Mouse (Mus musculus): ENCODE measurements around the gene Adamts17. TPM values are rescaled to one million over a fixed set of nuclear protein-coding genes. Genes with fewer than 3 reads are reported as not detected.

Gene Adamts17
- polyA plus RNA-seq, 1 experiment = 1.5 TPM

- Histone ChIP-seq H3K4me1 (ENCODE audit: control insufficient read depth, insufficient read depth, insufficient read length, low read length) (peaks cover 2% of the 10 kb centered on the region; the same call in 1 of the 2 replicates), H3K27me3 (ENCODE audit: control insufficient read depth, insufficient read depth, low read length) (no peaks in the 10 kb centered on the region), H3K36me3 (ENCODE audit: control insufficient read depth, insufficient read depth, low read length) (no peaks in the 10 kb centered on the region), H3K4me3 (ENCODE audit: low read depth, low read length) (no peak overlapping the region), H3K27ac (ENCODE audit: insufficient read depth, low read depth, low read length) (no peak overlapping the region)
- TF ChIP-seq CTCF (IDR thresholded peaks at IDR 0.05; ENCODE audit: extremely low read depth, insufficient read length, insufficient replicate concordance, low read depth, low read length) (no peak), POLR2A (IDR thresholded peaks at IDR 0.05; ENCODE audit: low read depth, low read length) (no peak)
- 98% methylated on average over 6 of the region's 6 CpGs for WGBS
These were observed 205.7 kb downstream of the Adamts17 start for GRCm38 (mm10) chr7:67045202-67045601.

- Histone ChIP-seq H3K36me3 (ENCODE audit: control insufficient read depth, insufficient read depth, low read length) (no peaks in the 10 kb centered on the region), H3K27me3 (ENCODE audit: control insufficient read depth, insufficient read depth, low read length) (no peaks in the 10 kb centered on the region), H3K4me3 (ENCODE audit: low read depth, low read length) (no peak overlapping the region), H3K4me1 (ENCODE audit: control insufficient read depth, insufficient read depth, insufficient read length, low read length) (no peaks in the 10 kb centered on the region; the same call in 1 of the 2 replicates), H3K27ac (ENCODE audit: insufficient read depth, low read depth, low read length) (no peak overlapping the region)
- no peak for TF ChIP-seq CTCF (IDR thresholded peaks at IDR 0.05; ENCODE audit: extremely low read depth, insufficient read length, insufficient replicate concordance, low read depth, low read length)
- TF ChIP-seq POLR2A (IDR thresholded peaks at IDR 0.05; ENCODE audit: low read depth, low read length) = no peak
- 90% methylated on average over 2 of the region's 2 CpGs for WGBS
These were observed 209.7 kb downstream of the Adamts17 start for GRCm38 (mm10) chr7:67049206-67049605.

- Histone ChIP-seq H3K27me3 (ENCODE audit: control insufficient read depth, insufficient read depth, low read length) (no peaks in the 10 kb centered on the region), H3K36me3 (ENCODE audit: control insufficient read depth, insufficient read depth, low read length) (no peaks in the 10 kb centered on the region), H3K27ac (ENCODE audit: insufficient read depth, low read depth, low read length) (no peak overlapping the region), H3K4me3 (ENCODE audit: low read depth, low read length) (no peak overlapping the region), H3K4me1 (ENCODE audit: control insufficient read depth, insufficient read depth, insufficient read length, low read length) (no peaks in the 10 kb centered on the region; the same call in 1 of the 2 replicates)
- no peak for TF ChIP-seq CTCF (IDR thresholded peaks at IDR 0.05; ENCODE audit: extremely low read depth, insufficient read length, insufficient replicate concordance, low read depth, low read length)
- TF ChIP-seq POLR2A (IDR thresholded peaks at IDR 0.05; ENCODE audit: low read depth, low read length) = no peak
- 84% methylated on average over 3 of the region's 3 CpGs for WGBS
These were observed 210.9 kb downstream of the Adamts17 start for GRCm38 (mm10) chr7:67050424-67050823.

GRCm38 (mm10) chr7:67051089-67051718 lies 211.7 kb downstream of the Adamts17 start:
- Histone ChIP-seq H3K27me3 (ENCODE audit: control insufficient read depth, insufficient read depth, low read length) (no peaks in the 10 kb centered on the region), H3K4me1 (ENCODE audit: control insufficient read depth, insufficient read depth, insufficient read length, low read length) (no peaks in the 10 kb centered on the region; the same call in 1 of the 2 replicates), H3K4me3 (ENCODE audit: low read depth, low read length) (no peak overlapping the region), H3K36me3 (ENCODE audit: control insufficient read depth, insufficient read depth, low read length) (no peaks in the 10 kb centered on the region), H3K27ac (ENCODE audit: insufficient read depth, low read depth, low read length) (no peak overlapping the region)
- TF ChIP-seq CTCF (IDR thresholded peaks at IDR 0.05; ENCODE audit: extremely low read depth, insufficient read length, insufficient replicate concordance, low read depth, low read length) = no peak
- no peak for TF ChIP-seq POLR2A (IDR thresholded peaks at IDR 0.05; ENCODE audit: low read depth, low read length)
- 64% methylated on average over 7 of the region's 7 CpGs for WGBS

- Histone ChIP-seq H3K36me3 (ENCODE audit: control insufficient read depth, insufficient read depth, low read length) (no peaks in the 10 kb centered on the region), H3K4me3 (ENCODE audit: low read depth, low read length) (no peak overlapping the region), H3K27me3 (ENCODE audit: control insufficient read depth, insufficient read depth, low read length) (no peaks in the 10 kb centered on the region), H3K4me1 (ENCODE audit: control insufficient read depth, insufficient read depth, insufficient read length, low read length) (no peaks in the 10 kb centered on the region; the same call in 1 of the 2 replicates), H3K27ac (ENCODE audit: insufficient read depth, low read depth, low read length) (no peak overlapping the region)
- 89% methylated on average over 3 of the region's 3 CpGs for WGBS
- TF ChIP-seq POLR2A (IDR thresholded peaks at IDR 0.05; ENCODE audit: low read depth, low read length) (no peak), CTCF (IDR thresholded peaks at IDR 0.05; ENCODE audit: extremely low read depth, insufficient read length, insufficient replicate concordance, low read depth, low read length) (no peak)
These were observed 215.3 kb downstream of the Adamts17 start for GRCm38 (mm10) chr7:67054876-67055275.

GRCm38 (mm10) chr7:67055510-67055909 lies 216.0 kb downstream of the Adamts17 start:
- no peak overlapping the region for H3K4me3 ChIP-seq (ENCODE audit: low read depth, low read length)
- H3K4me1 ChIP-seq (ENCODE audit: control insufficient read depth, insufficient read depth, insufficient read length, low read length) = no peaks in the 10 kb centered on the region; the same call in 1 of the 2 replicates
- H3K36me3 ChIP-seq (ENCODE audit: control insufficient read depth, insufficient read depth, low read length) = no peaks in the 10 kb centered on the region
- WGBS = 82% methylated on average over 3 of the region's 3 CpGs
- TF ChIP-seq POLR2A (IDR thresholded peaks at IDR 0.05; ENCODE audit: low read depth, low read length) (no peak), CTCF (IDR thresholded peaks at IDR 0.05; ENCODE audit: extremely low read depth, insufficient read length, insufficient replicate concordance, low read depth, low read length) (no peak)
- H3K27me3 ChIP-seq (ENCODE audit: control insufficient read depth, insufficient read depth, low read length) = no peaks in the 10 kb centered on the region
- no peak overlapping the region for H3K27ac ChIP-seq (ENCODE audit: insufficient read depth, low read depth, low read length)

GRCm38 (mm10) chr7:67061756-67062155 lies 222.2 kb downstream of the Adamts17 start:
- TF ChIP-seq POLR2A (IDR thresholded peaks at IDR 0.05; ENCODE audit: low read depth, low read length) (no peak), CTCF (IDR thresholded peaks at IDR 0.05; ENCODE audit: extremely low read depth, insufficient read length, insufficient replicate concordance, low read depth, low read length) (peak; percentile 36; the same call in 1 of the 2 replicates)
- Histone ChIP-seq H3K4me3 (ENCODE audit: low read depth, low read length) (no peak overlapping the region), H3K27me3 (ENCODE audit: control insufficient read depth, insufficient read depth, low read length) (no peaks in the 10 kb centered on the region), H3K36me3 (ENCODE audit: control insufficient read depth, insufficient read depth, low read length) (no peaks in the 10 kb centered on the region), H3K4me1 (ENCODE audit: control insufficient read depth, insufficient read depth, insufficient read length, low read length) (no peaks in the 10 kb centered on the region; the same call in 1 of the 2 replicates), H3K27ac (ENCODE audit: insufficient read depth, low read depth, low read length) (no peak overlapping the region)
- 86% methylated on average over 9 of the region's 9 CpGs for WGBS
